Mouse (Mus musculus) adrenal gland, adult 8-10 months (tissue): ENCODE data around the gene Ogt. TPM values are rescaled to one million over a fixed set of nuclear protein-coding genes. Genes with fewer than 3 reads are reported as not detected.

Experiments
- total RNA-seq, 4 experiments: library from RNA; stranded (reverse); gene quantifications; 2 replicates each; pipeline ENCODE4 v1.2.4; 2022

Ogt gene
- total RNA-seq, 4 experiments from 2014 or later, result 180 to 279 (median 225) TPM

Other genes starting within 250 kb of the Ogt start
- 100 to 1,000 TPM in 2 of 4 experiments, 10 to 100 TPM in 2; 87.4 to 124 (median 103) TPM for gene Zmym3, start 219.2 kb upstream of the Ogt start, total RNA-seq
- 100 to 1,000 TPM; 175 to 204 (median 197) TPM for gene Nono, start 210.7 kb upstream of the Ogt start, total RNA-seq
- 1 to 10 TPM in 1 of 4 experiments, under 1 TPM in 3; 0.38 to 1.3 (median 0.67) TPM for gene Itgb1bp2, start 191.0 kb upstream of the Ogt start, total RNA-seq
- 10 to 100 TPM; 33.6 to 44.9 (median 42.7) TPM for gene Taf1, start 107.3 kb upstream of the Ogt start, total RNA-seq
- 1 to 10 TPM in 2 of 4 experiments, under 1 TPM in 2; 0.38 to 1.2 (median 0.89) TPM for gene Cxcr3, start 94.2 kb downstream of the Ogt start, total RNA-seq
- not detected for gene Gm4779, start 154.4 kb downstream of the Ogt start, total RNA-seq
- not detected for gene 8030474K03Rik, start 154.6 kb downstream of the Ogt start, total RNA-seq
- gene Nhsl2, start 209.3 kb downstream of the Ogt start, total RNA-seq, result 10 to 100 TPM in 1 of 4 experiments, 1 to 10 TPM in 3; 4.4 to 11.5 (median 5.7) TPM